Mouse (Mus musculus) right cerebral cortex, postnatal 36 days (tissue): ENCODE measurements at regions not wholly inside any gene's neighbourhood (a gene's known extent, or its start where the extent isn't known, plus 50 kb on each side); places are given as distances from the start of the nearest gene placed in this dataset.

Experiments
- DNase-seq, 2 experiments: peaks; one replicate each; pipeline ENCODE4 v3.0.0; 2022; ENCODE audit warnings: low spot score in 2 of 2, mixed read lengths in 1 of 2

GRCm38 (mm10) chr12:105898580-105899293 is 111.3 kb upstream of the Vrk1 start:
- no peak for DNase-seq

- DNase-seq: no peak
Observed at GRCm38 (mm10) chr12:105899294-105899909, 110.6 kb upstream of the Vrk1 start.

GRCm38 (mm10) chr12:105900479-105900878 is 109.5 kb upstream of the Vrk1 start:
- no peak for DNase-seq

GRCm38 (mm10) chr12:105903072-105903471 is 107.0 kb upstream of the Vrk1 start:
- DNase-seq: no peak

- no peak for DNase-seq
Observed at GRCm38 (mm10) chr12:105906584-105906983, 103.4 kb upstream of the Vrk1 start.

- no peak for DNase-seq
Observed at GRCm38 (mm10) chr12:105907851-105908620, 102.0 kb upstream of the Vrk1 start.

- DNase-seq: no peak
Observed at GRCm38 (mm10) chr12:105911556-105911955, 98.5 kb upstream of the Vrk1 start.

GRCm38 (mm10) chr12:105917388-105917963 is 92.6 kb upstream of the Vrk1 start:
- DNase-seq: no peak

- DNase-seq: no peak
Observed at GRCm38 (mm10) chr12:105918775-105919174, 91.3 kb upstream of the Vrk1 start.

- no peak for DNase-seq
Observed at GRCm38 (mm10) chr12:105927210-105927609, 82.8 kb upstream of the Vrk1 start.

- DNase-seq: no peak
Observed at GRCm38 (mm10) chr12:105929456-105929921, 80.5 kb upstream of the Vrk1 start.

- peak in 1 of 2 experiments; percentile 7 for DNase-seq
Observed at GRCm38 (mm10) chr12:105935441-105935880, 74.6 kb upstream of the Vrk1 start.

GRCm38 (mm10) chr12:105936812-105937530 is 73.1 kb upstream of the Vrk1 start:
- peak in 1 of 2 experiments; percentile 24 for DNase-seq

GRCm38 (mm10) chr12:105942136-105943076 is 67.6 kb upstream of the Vrk1 start:
- DNase-seq: no peak

GRCm38 (mm10) chr12:105943077-105943433 is 67.0 kb upstream of the Vrk1 start:
- no peak for DNase-seq

- no peak for DNase-seq
Observed at GRCm38 (mm10) chr12:105947332-105947731, 62.7 kb upstream of the Vrk1 start.

GRCm38 (mm10) chr12:105948322-105948721 is 61.7 kb upstream of the Vrk1 start:
- DNase-seq: no peak

GRCm38 (mm10) chr12:105955764-105956290 is 54.2 kb upstream of the Vrk1 start:
- DNase-seq: no peak

GRCm38 (mm10) chr12:105959756-105960155 is 50.3 kb upstream of the Vrk1 start:
- no peak for DNase-seq
